Mouse (Mus musculus) lung, embryonic 16.5 days (tissue): Measurements from ENCODE around the gene Extl1. TPM values are rescaled to one million over a fixed set of nuclear protein-coding genes. Genes with fewer than 3 reads are reported as not detected.

ENCODE experiments used
- ATAC-seq: fragments of 200-750 bp; cut with Nextera tagmentation; 2 replicates; pipeline ENCODE4 v1.8.0; 2017; ENCODE audit warnings: low read depth, mild to moderate bottlenecking, moderate library complexity
- H3K27ac ChIP-seq: fragments of 300-500 bp; sonication (generic); 2 replicates; pipeline ENCODE4 v1.5.1; 2014; ENCODE audit warnings: mild to moderate bottlenecking, control low read depth, low read length
- H3K27me3 ChIP-seq: fragments of 300-500 bp; sonication (generic); 2 replicates; pipeline ENCODE4 v1.6.1; 2014; ENCODE audit warnings: low read depth, low read length, mixed read lengths; ENCODE audit not compliant: control insufficient read depth, insufficient read depth
- H3K36me3 ChIP-seq: fragments of 300-500 bp; sonication (generic); 2 replicates; pipeline ENCODE4 v1.6.1; 2014; ENCODE audit warnings: low read length; ENCODE audit not compliant: control insufficient read depth, insufficient read depth
- H3K4me1 ChIP-seq: fragments of 300-500 bp; sonication (generic); replicated peaks from 2 replicates; pipeline ENCODE4 v1.6.1; 2014; ENCODE audit warnings: low read length, mixed read lengths; ENCODE audit not compliant: control insufficient read depth, insufficient read depth
- H3K4me2 ChIP-seq: fragments of 300-500 bp; sonication (generic); 2 replicates; pipeline ENCODE4 v1.6.1; 2014; ENCODE audit warnings: low read depth, low read length, control low read depth
- H3K4me3 ChIP-seq: fragments of 300-500 bp; sonication (generic); 2 replicates; pipeline ENCODE4 v1.5.1; 2014; ENCODE audit warnings: mild to moderate bottlenecking, low read length, control low read depth
- H3K9ac ChIP-seq: fragments of 300-500 bp; sonication (generic); 2 replicates; pipeline ENCODE4 v1.6.1; 2014; ENCODE audit warnings: low read length, control low read depth
- H3K9me3 ChIP-seq: fragments of 300-500 bp; sonication (generic); 2 replicates; pipeline ENCODE4 v1.6.1; 2016; ENCODE audit warnings: low read length; ENCODE audit not compliant: control insufficient read depth
- WGBS: fragments of 180-500 bp; shearing (Covaris S2); extraction: QIAGEN DNeasy Blood & Tissue Kit; methylation state at CpG from one replicate; pipeline ENCODE4 v1.1.7; 2014; 5-methylcytosine and 5-hydroxymethylcytosine counted together
- polyA plus RNA-seq: library from polyadenylated mRNA; unstranded; fragments of >200 nt; fragmentation: Nextera tagmentation; extraction: Ambion mirVana; gene quantifications from 2 replicates; pipeline ENCODE4 v1.2.1, GENCODE M21; 2015

The Extl1 gene
- polyA plus RNA-seq, 1 experiment from 2014 or later, result 2.5 TPM

DNA sequence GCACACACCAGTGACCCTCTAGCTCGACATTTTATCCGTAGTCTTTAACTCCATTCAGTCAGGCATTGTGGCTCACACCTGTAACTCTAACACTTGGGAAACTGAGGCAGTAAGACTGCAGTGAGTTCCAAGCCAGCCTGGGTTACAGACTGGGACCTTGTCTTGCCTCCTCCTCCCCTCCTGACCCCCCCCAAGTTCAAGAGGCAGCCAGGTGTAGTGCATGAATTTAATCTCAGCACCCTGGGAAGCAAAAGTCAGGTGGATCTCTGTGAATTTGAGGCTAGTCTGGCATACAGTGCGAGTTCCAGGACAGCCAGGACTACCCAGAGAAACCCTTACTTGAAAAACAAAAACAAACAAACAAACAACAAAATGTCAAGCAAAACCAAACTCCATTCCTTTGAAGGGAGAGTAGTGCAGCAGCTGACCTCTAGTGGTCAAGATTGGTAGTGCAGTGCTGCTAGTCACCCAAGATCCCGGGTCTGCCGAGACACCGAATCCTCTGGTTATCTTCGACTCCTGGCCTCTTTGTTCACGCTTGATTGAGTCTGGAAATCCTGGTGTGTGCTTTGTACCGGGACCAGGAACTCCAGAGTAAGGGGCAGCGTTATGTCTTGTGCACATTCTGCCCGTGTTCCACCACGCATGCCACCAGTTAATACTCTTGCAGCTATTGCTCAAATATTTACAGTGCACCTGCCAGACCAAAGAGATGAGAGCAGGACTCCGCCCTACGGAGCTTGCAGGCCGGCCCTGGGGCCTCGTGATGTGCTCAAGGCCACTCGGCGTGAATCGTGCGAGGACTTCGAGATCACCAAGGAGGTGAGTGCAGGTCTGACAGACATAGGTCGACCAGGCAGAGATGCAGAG is 26.8 kb downstream of the Extl1 start:
- Histone ChIP-seq H3K4me1 (peaks cover 19% of the 10 kb centered on the region), H3K4me2 (peak overlapping the region; percentile 35), H3K27me3 (no peaks in the 10 kb centered on the region), H3K9ac (peak overlapping the region; percentile 5; the same call in 1 of the 2 replicates), H3K36me3 (no peaks in the 10 kb centered on the region), H3K4me3 (peak overlapping the region; percentile 11; the same call in 1 of the 2 replicates), H3K9me3 (no peaks in the 10 kb centered on the region), H3K27ac (peak overlapping the region; percentile 64)
- ATAC-seq, result peak; percentile 63
- WGBS, result 13% methylated on average over 22 of the region's 22 CpGs

DNA sequence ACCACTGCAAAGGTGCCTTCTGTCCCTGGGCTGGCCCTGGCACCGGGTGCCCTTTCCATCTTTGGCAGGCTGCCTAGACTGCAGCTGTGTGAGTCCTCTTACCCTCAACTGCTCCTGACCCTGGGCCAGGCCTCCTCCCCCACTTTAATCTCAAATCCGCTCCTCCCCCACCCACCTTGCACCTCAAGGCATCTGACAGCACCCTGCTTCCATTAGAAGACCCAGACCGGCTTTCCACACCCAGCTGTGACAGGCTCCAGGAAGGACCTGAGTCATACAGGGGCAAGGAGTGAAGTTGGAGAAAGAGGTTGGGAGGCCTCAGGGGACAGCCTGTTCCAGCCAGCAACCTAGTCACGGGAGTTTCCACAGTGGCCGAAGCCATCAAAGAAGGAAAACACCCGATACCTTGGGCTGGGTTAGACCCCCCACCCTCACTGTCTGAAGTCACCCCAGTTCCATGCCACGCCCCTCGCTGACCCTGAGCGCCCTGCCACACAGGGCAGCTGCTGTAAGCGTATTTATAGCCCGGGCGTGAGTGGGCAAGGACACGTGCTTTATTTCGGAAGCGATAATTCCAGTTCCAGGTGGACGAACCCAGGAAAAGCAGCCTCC is 27.7 kb downstream of the Extl1 start:
- Histone ChIP-seq H3K4me1 (peaks cover 26% of the 10 kb centered on the region), H3K9me3 (no peaks in the 10 kb centered on the region), H3K27me3 (no peaks in the 10 kb centered on the region), H3K4me3 (no peak overlapping the region), H3K4me2 (no peak overlapping the region), H3K27ac (peak overlapping the region; percentile 35), H3K9ac (no peak overlapping the region), H3K36me3 (no peaks in the 10 kb centered on the region)
- 23% methylated on average over 16 of the region's 16 CpGs for WGBS
- ATAC-seq, result peak; percentile 47

DNA sequence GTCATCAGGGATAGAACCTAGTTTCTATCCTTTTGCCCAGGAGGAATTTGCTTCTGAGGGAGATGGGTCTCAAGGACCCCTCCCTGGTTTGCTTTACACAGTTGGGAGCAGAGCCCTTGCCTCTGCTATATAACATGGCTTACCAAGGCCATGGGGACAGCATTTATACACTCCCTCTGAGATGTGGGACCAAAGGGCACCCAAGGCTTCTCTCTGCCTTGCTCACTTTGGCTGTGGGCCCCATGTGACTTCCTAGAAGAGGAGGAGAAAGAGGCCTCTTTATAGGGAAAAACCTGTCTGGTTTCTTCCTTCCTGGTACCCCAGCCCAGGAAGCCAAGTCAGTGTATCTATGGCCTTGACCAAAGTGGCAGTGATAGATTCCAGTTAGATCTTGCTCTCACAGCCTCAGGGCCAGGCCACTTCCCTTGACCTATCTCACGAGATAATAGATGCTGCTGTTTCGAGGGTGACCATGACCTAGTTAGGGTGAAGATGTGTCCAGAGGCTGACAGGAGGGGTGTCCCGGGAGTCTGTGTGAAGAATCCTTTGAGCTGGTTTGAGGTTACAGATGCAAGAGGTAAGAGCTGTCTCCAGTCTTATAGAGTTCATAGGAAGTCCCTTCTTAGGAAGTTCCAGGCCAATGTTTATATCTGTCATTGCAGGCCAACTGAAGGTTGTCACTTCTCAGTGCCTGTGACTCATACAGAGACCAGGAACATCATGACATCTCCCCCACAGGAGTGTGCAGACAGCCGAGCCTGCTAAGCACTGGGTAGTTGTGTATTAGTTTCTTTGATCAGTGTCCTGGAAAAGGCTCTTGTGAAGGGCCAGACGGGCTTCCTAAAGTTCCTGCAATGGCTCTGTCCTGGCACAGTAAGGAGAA is 29.9 kb downstream of the Extl1 start:
- no peak for ATAC-seq
- Histone ChIP-seq H3K9me3 (no peaks in the 10 kb centered on the region), H3K4me2 (no peak overlapping the region), H3K36me3 (no peaks in the 10 kb centered on the region), H3K27ac (no peak overlapping the region), H3K9ac (no peak overlapping the region), H3K4me1 (peaks cover 26% of the 10 kb centered on the region), H3K27me3 (no peaks in the 10 kb centered on the region), H3K4me3 (no peak overlapping the region)
- WGBS, result 58% methylated on average over 5 of the region's 5 CpGs

DNA sequence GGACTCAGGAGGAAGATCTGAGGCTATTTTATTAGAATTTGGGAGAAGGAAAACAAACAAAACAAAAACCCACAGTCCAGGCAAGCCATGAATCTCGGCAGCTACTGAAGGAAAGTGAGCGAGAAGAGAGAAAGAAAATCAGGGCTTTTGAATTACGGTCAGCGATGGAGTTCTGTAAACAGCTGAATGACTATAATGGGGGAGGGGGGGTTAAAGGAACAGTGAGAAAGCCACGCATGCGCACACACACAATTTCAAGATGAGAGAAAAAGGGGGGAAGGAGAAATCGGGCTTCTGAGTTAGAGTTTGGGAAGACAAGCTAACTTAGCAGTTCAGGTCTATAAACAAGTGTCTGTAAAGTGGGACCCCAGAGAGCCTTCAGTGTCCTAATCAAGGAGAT is 30.7 kb downstream of the Extl1 start:
- peaks cover 32% of the 10 kb centered on the region for H3K4me1 ChIP-seq
- H3K9me3 ChIP-seq, result no peaks in the 10 kb centered on the region
- no peak for ATAC-seq
- H3K4me2 ChIP-seq, result no peak overlapping the region
- H3K27me3 ChIP-seq, result no peaks in the 10 kb centered on the region
- no peak overlapping the region for H3K27ac ChIP-seq
- no peak overlapping the region for H3K4me3 ChIP-seq
- no peak overlapping the region for H3K9ac ChIP-seq
- H3K36me3 ChIP-seq, result no peaks in the 10 kb centered on the region
- WGBS, result 55% methylated on average over 7 of the region's 7 CpGs

DNA sequence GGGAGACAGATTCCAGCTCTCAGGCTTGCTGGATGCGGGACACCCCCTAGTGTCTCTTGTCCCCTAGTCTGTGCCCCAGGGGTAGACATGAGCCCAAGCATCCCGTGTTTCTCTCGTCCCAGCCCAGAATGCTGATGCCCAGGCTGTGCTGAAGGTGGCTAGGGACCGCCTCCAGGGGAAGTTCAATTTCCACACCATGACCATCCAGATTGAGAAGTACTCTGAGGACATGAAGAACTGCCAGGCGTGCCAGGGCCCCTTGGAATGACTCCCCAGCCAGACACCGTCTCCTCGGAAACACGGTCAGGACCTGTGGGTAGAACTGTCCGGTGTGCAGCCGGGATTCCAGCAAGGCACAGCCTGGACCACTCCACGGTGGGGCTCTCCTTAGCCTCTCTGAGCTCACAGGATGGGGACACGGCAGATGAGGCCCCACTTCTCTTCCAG is 31.4 kb downstream of the Extl1 start:
- 69% methylated on average over 12 of the region's 12 CpGs for WGBS
- ATAC-seq, result no peak
- Histone ChIP-seq H3K27ac (no peak overlapping the region), H3K4me2 (no peak overlapping the region), H3K9me3 (no peaks in the 10 kb centered on the region), H3K4me1 (peaks cover 32% of the 10 kb centered on the region), H3K36me3 (no peaks in the 10 kb centered on the region), H3K4me3 (no peak overlapping the region), H3K9ac (no peak overlapping the region), H3K27me3 (no peaks in the 10 kb centered on the region)

DNA sequence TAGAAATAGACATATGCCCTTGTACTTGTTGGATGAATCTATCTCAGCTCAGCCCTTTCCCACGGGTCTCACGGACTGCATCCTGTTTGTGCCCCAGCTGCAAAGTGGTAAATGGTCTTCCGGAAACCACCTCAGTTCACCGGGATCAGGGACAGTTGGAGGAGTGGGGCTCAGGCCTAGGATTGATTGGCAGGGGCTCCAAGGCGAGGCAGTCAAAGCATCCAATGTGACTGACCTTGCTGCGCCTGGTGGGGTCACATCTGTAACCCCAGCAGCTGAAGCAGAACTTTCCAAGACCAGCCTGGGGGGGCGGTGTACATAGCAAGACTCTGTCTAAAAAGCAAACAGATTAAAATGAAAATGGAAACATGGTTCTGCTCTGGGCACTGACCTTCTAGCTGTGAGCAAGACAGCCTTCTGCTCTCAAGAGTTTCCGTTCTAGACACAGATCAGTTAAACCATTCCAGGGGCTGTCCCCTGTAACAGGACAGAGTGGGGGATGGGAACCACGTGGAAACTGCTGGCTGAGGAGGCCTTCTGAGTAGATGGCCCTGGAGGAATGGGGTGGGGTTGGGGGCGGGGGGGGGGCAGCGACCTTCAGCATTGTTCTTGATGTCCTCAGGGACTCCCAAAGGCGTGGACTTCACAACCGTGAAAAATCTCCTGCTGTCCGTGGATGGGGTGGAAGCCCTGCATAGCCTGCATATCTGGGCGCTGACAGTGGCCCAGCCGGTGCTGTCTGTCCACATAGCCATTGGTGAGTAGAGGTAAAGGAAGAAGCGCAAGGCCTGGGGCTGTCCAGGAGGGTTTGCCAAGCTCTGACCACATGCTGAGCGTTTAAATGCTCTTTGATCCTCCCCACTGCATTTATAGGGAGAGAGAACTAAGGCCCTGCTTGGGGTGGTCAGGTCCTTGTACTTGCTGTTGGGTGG is 32.1 kb downstream of the Extl1 start:
- no peak overlapping the region for H3K4me3 ChIP-seq
- H3K4me1 ChIP-seq, result peaks cover 28% of the 10 kb centered on the region
- no peaks in the 10 kb centered on the region; the same call in 1 of the 2 replicates for H3K27me3 ChIP-seq
- WGBS, result 47% methylated on average over 18 of the region's 18 CpGs
- no peak for ATAC-seq
- H3K4me2 ChIP-seq, result no peak overlapping the region
- H3K9ac ChIP-seq, result 0 out of 2 replicates have a peak overlapping the region, but pooled peaks have one; percentile 1
- no peaks in the 10 kb centered on the region for H3K9me3 ChIP-seq
- H3K27ac ChIP-seq, result no peak overlapping the region
- no peaks in the 10 kb centered on the region for H3K36me3 ChIP-seq

DNA sequence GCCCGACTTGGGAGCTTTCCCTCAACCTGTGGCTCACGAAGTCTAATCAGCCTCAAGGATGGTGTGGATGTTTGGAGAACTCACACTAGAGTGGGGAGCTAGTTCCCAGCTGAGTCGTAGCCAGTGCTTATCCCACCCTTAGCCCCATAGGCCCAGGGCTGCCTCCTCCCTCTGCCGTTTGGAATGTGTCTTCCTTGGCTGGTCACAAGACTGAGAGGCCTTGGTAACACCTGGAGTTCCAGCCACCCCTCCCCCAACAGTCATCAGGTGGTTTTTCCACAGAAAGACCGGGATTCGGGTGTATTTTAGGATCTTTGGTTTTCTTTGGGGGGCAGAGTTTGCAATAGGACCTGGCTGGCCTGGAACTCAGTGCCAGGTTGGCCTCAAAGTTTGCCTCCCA is 33.0 kb downstream of the Extl1 start:
- Histone ChIP-seq H3K9me3 (no peaks in the 10 kb centered on the region), H3K27ac (no peak overlapping the region), H3K9ac (no peak overlapping the region), H3K4me3 (no peak overlapping the region), H3K36me3 (no peaks in the 10 kb centered on the region), H3K27me3 (peaks cover 3% of the 10 kb centered on the region), H3K4me2 (no peak overlapping the region), H3K4me1 (peaks cover 18% of the 10 kb centered on the region)
- ATAC-seq, result no peak
- 64% methylated on average over 6 of the region's 6 CpGs for WGBS

DNA sequence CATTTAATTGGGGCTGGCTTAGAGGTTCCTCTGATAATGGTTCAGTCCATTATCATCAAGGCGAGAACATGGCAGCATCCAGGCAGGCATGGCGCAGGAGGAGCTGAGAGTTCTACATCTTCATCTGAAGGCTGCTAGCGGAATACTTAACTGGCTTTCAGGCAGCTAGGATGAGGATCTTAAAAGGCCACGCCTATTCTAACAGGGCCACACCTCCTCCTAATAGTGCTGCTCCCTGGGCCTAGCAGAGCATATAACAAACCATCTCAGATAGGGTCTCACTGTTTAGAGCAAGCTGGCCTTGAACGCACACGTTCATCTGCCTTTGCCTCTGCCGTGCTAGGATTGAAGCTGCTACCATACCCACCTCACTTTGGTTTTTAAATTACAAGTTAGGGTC is 33.8 kb downstream of the Extl1 start:
- ATAC-seq, result no peak
- WGBS, result 81% methylated on average over 7 of the region's 7 CpGs
- Histone ChIP-seq H3K9ac (no peak overlapping the region), H3K4me2 (no peak overlapping the region), H3K4me3 (no peak overlapping the region), H3K27me3 (peaks cover 7% of the 10 kb centered on the region), H3K36me3 (no peaks in the 10 kb centered on the region), H3K9me3 (no peaks in the 10 kb centered on the region), H3K27ac (no peak overlapping the region), H3K4me1 (peaks cover 16% of the 10 kb centered on the region)
